Mouse (Mus musculus) lung, postnatal 10 days (tissue): ENCODE data around the gene Adam6a.
"Not testable (repeated sequence)": the region's sequence is repeated elsewhere in the genome, so short reads cannot be mapped to it uniquely, and the experiment has no call there.

Source experiments
- DNase-seq: peaks from one replicate; pipeline ENCODE4 v3.0.0; 2021

Gene Adam6a

DNA sequence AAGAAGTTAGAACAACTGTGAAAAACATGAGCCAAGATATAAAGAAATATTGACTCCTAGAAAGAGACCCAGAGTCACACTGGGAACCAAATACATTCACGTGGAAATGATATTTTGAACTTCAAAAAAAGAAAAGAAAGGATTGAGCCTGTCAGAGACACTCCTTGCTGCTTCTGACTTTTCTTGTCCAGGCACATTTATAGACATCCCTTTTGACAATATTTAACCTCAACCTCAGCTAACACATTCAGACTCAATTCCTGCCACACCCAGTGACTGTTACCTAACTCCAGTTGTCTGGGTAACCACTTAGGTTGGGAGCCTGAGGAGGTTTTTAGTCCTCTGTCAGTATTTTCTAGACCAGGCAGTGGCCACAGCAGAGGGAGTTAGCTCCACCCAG, at the start of gene Adam6a:
Gene Adam6a, plus strand, starts transcription at position 301 of the 400 bp plus-strand sequence.
- not testable (repeated sequence) for DNase-seq

DNA sequence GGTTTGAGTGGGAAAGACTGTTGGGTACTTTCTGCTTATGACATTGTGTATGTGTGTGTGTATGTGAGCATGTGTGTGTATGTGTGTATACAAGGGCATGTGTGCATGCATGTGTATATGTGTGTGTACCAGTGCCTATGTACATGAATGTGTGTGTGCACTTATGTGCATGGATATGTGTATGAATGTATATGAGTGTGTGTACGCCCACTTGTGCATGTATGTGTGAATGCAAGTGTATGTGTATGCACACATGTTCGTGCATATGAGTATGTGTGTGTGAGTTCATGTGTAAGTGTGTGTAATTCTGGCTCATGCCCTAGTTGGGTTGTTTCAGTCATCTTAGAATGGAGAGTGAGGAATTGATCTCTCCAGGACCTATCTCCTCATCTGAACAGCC, 17.8 kb upstream of the Adam6a start:
- no peak for DNase-seq

DNA sequence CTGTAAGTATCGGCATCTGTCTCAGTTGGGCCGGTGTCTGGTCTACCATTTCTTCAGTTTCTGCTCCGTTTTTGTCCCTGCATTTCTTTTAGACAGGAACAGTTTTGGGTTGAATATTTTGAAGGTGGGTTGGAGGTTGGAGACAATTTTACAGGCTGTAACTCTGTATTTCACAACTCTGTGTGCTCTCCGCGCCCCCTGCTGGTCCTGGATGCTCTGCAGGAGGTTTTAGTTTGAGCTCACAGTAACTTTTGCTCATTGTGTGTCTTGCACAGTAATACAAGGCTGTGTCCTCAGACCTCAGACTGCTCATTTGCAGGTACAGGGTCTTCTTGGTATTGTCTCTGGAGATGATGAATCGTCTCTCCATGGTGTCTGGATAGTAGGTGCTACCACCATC, 34.5 kb downstream of the Adam6a start:
- peak; percentile 4 for DNase-seq

DNA sequence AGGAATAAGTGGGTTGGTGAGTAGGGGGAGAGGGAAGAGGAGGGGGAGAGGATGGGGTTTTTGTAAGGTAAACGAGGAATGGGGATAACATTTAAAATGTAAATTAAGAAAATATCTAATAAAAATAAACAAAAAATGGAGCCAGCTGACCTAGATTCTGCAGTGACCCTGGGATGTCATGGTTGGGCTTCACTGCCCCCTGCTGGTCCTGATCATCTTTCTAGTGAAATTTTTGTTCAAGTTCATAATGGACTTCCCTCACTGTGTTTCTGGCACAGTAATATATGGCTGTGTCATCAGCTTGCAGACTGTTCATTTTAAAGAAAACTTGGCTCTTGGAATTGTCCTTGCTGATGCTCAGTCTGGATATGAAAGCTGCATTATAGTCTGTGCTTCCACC, 44.3 kb downstream of the Adam6a start:
- DNase-seq: no peak
